22 mouse cellular contexts compared by ENCODE assay signal in genomic region chr4:32131819-32132218, GRCm38 (mm10).
DNase-seq lines count a peak whose midpoint lies in the region; ATAC-seq and TF ChIP-seq lines count a peak whose summit lies in the region.
"Had no signal": no experiment of that assay in that cellular context is flagged by ENCODE, and none has a peak within 500 bp of the region (broad histone marks: within the 10 kb centered on the region; RNA-seq: fewer than 3 reads in every experiment).

No protein-coding gene starts in this region.

- H3K4me2 ChIP-seq in intestine, embryonic 14.5 days (ENCODE audit: low read length): no peak overlapping the region
- no peak overlapping the region for H3K4me2 ChIP-seq in intestine, embryonic 15.5 days (replicated peaks)

- H3K9ac ChIP-seq in heart, adult 2 months (ENCODE audit: low read depth, low read length): no peak overlapping the region
- H3K9ac ChIP-seq in intestine, embryonic 14.5 days (ENCODE audit: low read length): no peak overlapping the region
- no peak overlapping the region for H3K9ac ChIP-seq in intestine, embryonic 15.5 days

- DNase-seq in heart, adult 11 months: peak; percentile 68
- DNase-seq in heart, adult 2 months: no peak
- peak; percentile 28 for DNase-seq in intestine, embryonic 14.5 days (ENCODE audit: low spot score)
- DNase-seq in embryonic facial prominence, embryonic 10.5 days (ENCODE audit: low spot score): peak; percentile 8
- DNase-seq in limb, embryonic 10.5 days (ENCODE audit: low spot score): peak; percentile 25
- no peak for DNase-seq in kidney, adult 11 months
- DNase-seq: adrenal gland, adult 2 months; adrenal gland, adult 8-10 months; adrenal gland, postnatal 10 days; adrenal gland, postnatal 14 days; adrenal gland, postnatal 25 days; adrenal gland, postnatal 36 days; B cell, adult 2 months; cerebellum, adult 11 months; cerebellum, adult 11-12 months had no signal

- intact Hi-C loops in heart, adult 2 months (cut with DNase I): no loop called here

- whole genome bisulfite sequencing in heart, adult 2 months: 84% methylated on average over 5 of the region's 5 CpGs
- 79% methylated on average over 5 of the region's 5 CpGs for WGBS in intestine, embryonic 14.5 days
- WGBS in intestine, embryonic 15.5 days: 82% methylated on average over 5 of the region's 5 CpGs
- WGBS in embryonic facial prominence, embryonic 10.5 days: 70% methylated on average over 5 of the region's 5 CpGs
- 64% methylated on average over 5 of the region's 5 CpGs for WGBS in limb, embryonic 10.5 days

- no peak for TF ChIP-seq CTCF in heart, adult 2 months (IDR thresholded peaks at IDR 0.05)

- no peaks in the 10 kb centered on the region for H3K9me3 ChIP-seq in intestine, embryonic 14.5 days (ENCODE audit: control insufficient read depth, low read length)
- no peaks in the 10 kb centered on the region for H3K9me3 ChIP-seq in intestine, embryonic 15.5 days
- H3K9me3 ChIP-seq in embryonic facial prominence, embryonic 10.5 days: no peaks in the 10 kb centered on the region
- no peaks in the 10 kb centered on the region for H3K9me3 ChIP-seq in limb, embryonic 10.5 days (replicated peaks)
- H3K9me3 ChIP-seq: G1E had no signal

- no peak for ATAC-seq in intestine, embryonic 14.5 days (replicated peaks; ENCODE audit: low FRiP score, low TSS enrichment, low read depth)
- no peak for ATAC-seq in intestine, embryonic 15.5 days
- ATAC-seq in frontal cortex, adult (ENCODE audit: low TSS enrichment): no peak
- ATAC-seq: activated CD4-positive, CD25-positive, alpha-beta regulatory T cell, adult 4 months; CD4-positive, CD25-positive, alpha-beta regulatory T cell, adult 4 months; Patski had no signal

- TF ChIP-seq EP300 in heart, adult 2 months (IDR thresholded peaks at IDR 0.05; ENCODE audit: insufficient read depth, low read depth, low read length): no peak

- H3K27ac ChIP-seq in heart, adult 2 months: no peak overlapping the region
- no peak overlapping the region for H3K27ac ChIP-seq in intestine, embryonic 14.5 days (ENCODE audit: low read depth)
- no peak overlapping the region for H3K27ac ChIP-seq in intestine, embryonic 15.5 days
- H3K27ac ChIP-seq in embryonic facial prominence, embryonic 10.5 days (replicated peaks): no peak overlapping the region
- 0 out of 2 replicates have a peak overlapping the region, but pooled peaks have one; percentile 15 for H3K27ac ChIP-seq in limb, embryonic 10.5 days

- no peaks in the 10 kb centered on the region for H3K4me1 ChIP-seq in heart, adult 2 months (ENCODE audit: control insufficient read depth, insufficient read depth, low read length)
- 0 out of 2 replicates have a peak, but pooled peaks cover 5% of the 10 kb centered on the region for H3K4me1 ChIP-seq in intestine, embryonic 14.5 days (replicated peaks; ENCODE audit: control insufficient read depth, insufficient read depth, low read length)
- H3K4me1 ChIP-seq in intestine, embryonic 15.5 days (replicated peaks): no peaks in the 10 kb centered on the region
- peaks cover 13% of the 10 kb centered on the region for H3K4me1 ChIP-seq in embryonic facial prominence, embryonic 10.5 days
- peaks cover 18% of the 10 kb centered on the region for H3K4me1 ChIP-seq in limb, embryonic 10.5 days

- no peaks in the 10 kb centered on the region for H3K79me2 ChIP-seq in heart, adult 2 months (replicated peaks; ENCODE audit: control insufficient read depth, insufficient read depth, low read length)

- no peaks in the 10 kb centered on the region for H3K27me3 ChIP-seq in heart, adult 2 months (ENCODE audit: control insufficient read depth, insufficient read depth, low read length)
- H3K27me3 ChIP-seq in intestine, embryonic 14.5 days (replicated peaks; ENCODE audit: control insufficient read depth, insufficient read depth, low read length): no peaks in the 10 kb centered on the region
- H3K27me3 ChIP-seq in intestine, embryonic 15.5 days (replicated peaks): no peaks in the 10 kb centered on the region
- H3K27me3 ChIP-seq in embryonic facial prominence, embryonic 10.5 days (replicated peaks; ENCODE audit: low read depth, poor library complexity, severe bottlenecking): no peaks in the 10 kb centered on the region
- no peaks in the 10 kb centered on the region for H3K27me3 ChIP-seq in limb, embryonic 10.5 days (ENCODE audit: low read depth, poor library complexity, severe bottlenecking)
- H3K27me3 ChIP-seq: CH12.LX, Patski had no signal

- no peak overlapping the region for H3K4me3 ChIP-seq in heart, adult 2 months
- no peak overlapping the region for H3K4me3 ChIP-seq in intestine, embryonic 14.5 days (ENCODE audit: low read depth, low read length)
- no peak overlapping the region for H3K4me3 ChIP-seq in intestine, embryonic 15.5 days (replicated peaks)
- no peak overlapping the region for H3K4me3 ChIP-seq in embryonic facial prominence, embryonic 10.5 days
- no peak overlapping the region for H3K4me3 ChIP-seq in limb, embryonic 10.5 days

- no peaks in the 10 kb centered on the region for H3K36me3 ChIP-seq in heart, adult 2 months (ENCODE audit: control insufficient read depth, insufficient read depth, low read length)
- H3K36me3 ChIP-seq in intestine, embryonic 14.5 days (ENCODE audit: control insufficient read depth, insufficient read depth, low read length): no peaks in the 10 kb centered on the region
- no peaks in the 10 kb centered on the region for H3K36me3 ChIP-seq in intestine, embryonic 15.5 days
- H3K36me3 ChIP-seq in embryonic facial prominence, embryonic 10.5 days (replicated peaks): no peaks in the 10 kb centered on the region
- H3K36me3 ChIP-seq in limb, embryonic 10.5 days: no peaks in the 10 kb centered on the region
- H3K36me3 ChIP-seq: G1E had no signal

- no peak for TF ChIP-seq POLR2A in heart, adult 2 months (IDR thresholded peaks at IDR 0.05; ENCODE audit: insufficient read depth, low read depth, low read length)

Comparison
In these comparisons a context has a peak if more than half of its experiments do, and no peak if none do; other contexts are left out.
1. DNase-seq: peak in heart, adult 11 months (single experiment), intestine, embryonic 14.5 days (single experiment), embryonic facial prominence, embryonic 10.5 days (single experiment) and limb, embryonic 10.5 days (single experiment); none in heart, adult 2 months (0 of 2) and kidney, adult 11 months (single experiment).